Mouse (Mus musculus) C2C12 (cell line): ENCODE results near the gene Pbdc1.
"Not testable (repeated sequence)": the region's sequence is repeated elsewhere in the genome, so short reads cannot be mapped to it uniquely, and the experiment has no call there.

Experiments used
- CEBPB ChIP-seq: IDR thresholded peaks from one replicate; pipeline ENCODE4 v1.6.1; 2011; ENCODE audit warnings: low read depth, mild to moderate bottlenecking, control low read depth, moderate library complexity
- CTCF ChIP-seq: IDR thresholded peaks from one replicate; pipeline ENCODE4 v1.5.1; 2011; ENCODE audit not compliant: control insufficient read depth, insufficient read depth, insufficient read length
- MAX ChIP-seq: IDR thresholded peaks from one replicate; pipeline ENCODE4 v1.6.1; 2011; ENCODE audit warnings: mild to moderate bottlenecking, control low read depth
- MYOD1 ChIP-seq: IDR thresholded peaks from one replicate; pipeline ENCODE4 v1.6.1; 2011; ENCODE audit warnings: low read depth; ENCODE audit not compliant: control insufficient read depth, insufficient read length
- MYOG ChIP-seq: IDR thresholded peaks from one replicate; pipeline ENCODE4 v1.6.1; 2011; ENCODE audit not compliant: control insufficient read depth, insufficient read length; ENCODE audit errors: extremely low read depth
- USF1 ChIP-seq: IDR thresholded peaks from one replicate; pipeline ENCODE4 v1.6.1; 2011; ENCODE audit warnings: low read depth, mild to moderate bottlenecking, control low read depth, moderate library complexity

DNA sequence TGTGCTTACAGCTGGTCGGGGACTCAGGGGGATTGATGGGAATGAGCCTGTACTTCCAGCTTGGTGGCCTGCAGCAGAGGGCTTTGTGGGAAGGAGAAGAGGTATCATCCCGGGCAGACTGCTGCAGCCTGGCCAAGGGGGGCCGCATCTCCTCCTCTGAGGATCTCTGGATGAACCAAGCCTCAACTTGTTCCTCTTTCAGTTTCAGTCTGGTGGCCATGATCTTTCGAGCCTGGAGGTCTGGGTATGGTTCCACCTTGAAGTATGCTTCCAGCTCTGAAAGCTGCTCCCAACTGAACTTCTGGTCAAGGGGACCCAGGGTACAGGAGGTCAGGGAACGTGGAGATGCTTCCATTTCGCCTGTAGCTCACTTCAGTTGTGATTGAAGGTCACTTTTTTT is 85.5 kb downstream of the Pbdc1 start:
- not testable (repeated sequence) for TF ChIP-seq USF1, CTCF, MAX, MYOG, MYOD1, CEBPB
